Mouse (Mus musculus) heart, postnatal 36 days (tissue): Measurements from ENCODE around the gene Mss51. TPM values are rescaled to one million over a fixed set of nuclear protein-coding genes. Genes with fewer than 3 reads are reported as not detected.

Source experiments
- DNase-seq, 2 experiments: peaks; one replicate each; pipeline ENCODE4 v3.0.0; 2021 to 2022
- intact Hi-C: fragments of 180-260 bp; cut with DNase I; formaldehyde crosslinking; loops from one replicate; pipeline ENCODE4 v1.15.1; 2025
- total RNA-seq, 2 experiments: library from RNA; stranded (reverse); gene quantifications; 2 replicates each; pipeline ENCODE4 v1.2.3; 2021

Gene Mss51
- total RNA-seq, 2 experiments from 2014 or later = 0.41 to 0.58 TPM

DNA sequence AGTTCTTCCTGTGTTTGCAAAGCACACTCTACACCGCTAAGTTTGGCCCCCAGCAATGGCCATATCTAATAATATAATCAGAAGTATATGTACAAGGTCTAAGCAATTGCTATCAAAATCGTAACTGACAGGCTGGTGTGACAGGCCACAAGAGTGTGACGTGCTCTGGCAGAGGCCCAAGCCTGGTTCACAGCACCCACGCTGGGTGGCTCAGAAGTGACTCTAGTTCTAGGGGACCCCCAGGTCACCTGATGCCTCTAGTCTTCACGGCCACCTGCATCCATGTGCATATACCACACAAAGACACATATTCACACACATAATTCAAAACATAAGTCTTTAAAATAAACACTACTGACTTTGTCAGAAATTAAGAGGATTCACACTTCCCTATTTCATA lies 43.8 kb downstream of the Mss51 start:
- DNase-seq = no peak
- intact Hi-C loops = no loop called here

DNA sequence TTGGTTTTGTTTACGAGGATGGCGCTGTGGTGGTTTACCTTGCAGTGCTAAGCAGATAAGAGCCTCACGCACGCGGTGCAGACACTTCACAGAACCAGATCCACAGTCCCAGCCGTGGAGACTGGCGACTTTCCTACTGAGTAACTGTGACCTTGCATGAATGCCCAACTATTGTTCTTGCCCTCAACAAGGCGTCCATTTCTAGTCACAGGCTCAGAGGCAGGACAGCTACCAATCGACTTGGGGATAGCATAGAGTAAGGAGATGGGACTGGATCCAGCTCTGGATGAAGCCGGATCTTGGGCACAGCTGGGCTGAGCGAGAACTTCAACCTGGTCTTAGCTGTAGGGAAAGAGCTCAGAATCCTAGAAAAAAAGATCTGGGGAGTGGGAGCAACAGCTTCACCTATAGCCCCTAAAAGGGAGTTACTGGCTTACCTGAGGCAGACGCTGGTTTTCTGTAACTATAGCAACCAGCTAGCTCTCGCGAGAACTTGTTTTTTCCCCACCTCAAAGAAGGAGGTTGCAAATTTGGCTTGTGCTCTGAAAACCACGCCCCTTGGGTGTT lies 44.9 kb downstream of the Mss51 start, which contains the start of gene Cfap70:
Gene Cfap70, minus strand, starts transcription at position 462 of the 567 bp plus-strand sequence.
- intact Hi-C loops = no loop called here
- DNase-seq = peak; percentile 24 to 26

DNA sequence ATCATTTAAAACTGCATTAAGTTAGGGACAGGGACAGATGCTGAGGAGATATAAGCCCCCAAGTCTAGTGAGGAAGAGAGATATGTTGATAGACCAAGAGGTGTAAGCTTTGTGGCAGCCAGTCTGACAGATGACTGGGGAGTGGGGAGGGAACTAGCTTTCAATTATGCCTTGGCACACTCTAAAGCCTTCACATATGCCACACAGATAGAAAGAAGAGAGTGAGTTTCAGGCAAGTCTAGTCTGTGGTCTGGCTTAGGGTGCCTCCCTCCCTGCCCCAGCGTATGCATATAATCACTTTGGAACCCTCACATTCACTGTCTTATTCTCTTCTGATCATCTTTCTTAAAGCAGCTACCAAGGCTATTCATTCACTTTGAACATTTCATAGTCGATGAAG lies 45.4 kb downstream of the Mss51 start:
- intact Hi-C loops = no loop called here

DNA sequence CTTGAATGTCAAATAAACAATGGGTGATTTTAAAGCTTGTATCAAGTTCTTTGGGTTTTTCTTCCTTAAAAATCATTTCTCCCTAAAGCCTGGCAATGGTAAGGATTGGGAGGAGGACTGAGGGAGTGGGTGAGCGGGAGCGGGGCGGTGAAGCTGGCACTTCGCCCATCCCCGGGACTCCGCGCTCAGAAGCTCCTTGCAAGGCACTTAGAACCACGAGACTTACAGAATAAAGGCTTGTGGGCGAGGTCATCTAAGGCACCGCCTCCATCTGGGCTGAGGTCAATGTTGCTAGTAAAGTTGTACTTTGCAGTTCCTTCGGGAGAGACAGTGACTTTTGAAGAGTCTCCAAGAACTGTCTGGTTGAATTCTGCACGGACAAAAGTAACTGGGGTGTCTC lies 49.5 kb downstream of the Mss51 start:
- intact Hi-C loops = no loop called here
- DNase-seq = no peak

More for the DNA sequence above, 45.4 kb downstream of the Mss51 start:
- DNase-seq = no peak

DNA sequence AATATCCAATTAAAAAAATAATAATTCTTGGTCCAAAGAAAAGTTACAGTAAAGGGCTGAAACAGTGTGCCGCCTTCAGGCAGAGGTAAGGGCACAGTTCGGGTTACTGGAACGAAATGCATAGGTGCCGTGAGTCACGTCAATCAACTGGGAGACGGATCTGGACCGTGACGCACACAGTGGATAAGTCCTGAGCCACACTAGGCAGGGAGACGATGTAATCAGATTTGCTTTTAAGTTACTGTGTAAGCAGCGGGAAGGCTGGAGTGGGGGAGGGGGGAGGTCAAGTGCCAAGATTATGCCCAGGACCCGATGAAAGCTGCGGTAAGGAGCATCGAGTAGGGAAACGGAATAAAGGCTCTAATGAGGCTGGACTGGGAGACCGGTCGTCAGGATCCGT lies 54.4 kb downstream of the Mss51 start:
- intact Hi-C loops = no loop called here
- no peak for DNase-seq

DNA sequence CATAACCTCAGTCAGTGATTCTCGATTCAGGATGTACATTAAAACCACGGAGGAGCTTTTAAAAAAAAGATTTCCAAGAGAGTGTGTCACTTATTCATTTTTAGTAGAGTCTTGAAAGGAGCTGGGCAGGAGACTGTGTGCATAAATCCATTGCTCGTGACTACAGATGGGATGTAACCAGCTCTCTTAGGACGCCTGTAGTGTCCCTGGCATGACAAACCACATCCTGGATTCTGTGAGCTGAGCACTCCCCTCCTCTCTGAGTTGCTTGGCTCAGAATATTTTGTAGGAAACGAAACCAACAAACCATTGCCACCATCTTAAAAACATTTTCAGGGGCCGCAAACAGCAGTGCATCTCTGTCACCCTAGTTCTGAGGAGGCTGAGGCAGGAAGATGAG lies 59.7 kb downstream of the Mss51 start:
- intact Hi-C loops = no loop called here
- no peak for DNase-seq

Other genes with a start within 250 kb of the Mss51 start
- not detected for gene Kcnk16, start 227.7 kb downstream of the Mss51 start, total RNA-seq
- gene Nudt13, start 202.2 kb downstream of the Mss51 start, total RNA-seq = 10 to 100 TPM; 28.3 to 35.8 TPM
- gene Ecd, start 148.8 kb downstream of the Mss51 start, total RNA-seq = 10 to 100 TPM; 34.3 to 35.3 TPM
- 10 to 100 TPM; 29.6 to 35.0 TPM for gene Fam149b, start 148.7 kb downstream of the Mss51 start, total RNA-seq
- gene Dnajc9, start 108.0 kb downstream of the Mss51 start, total RNA-seq = 10 to 100 TPM; 10.7 to 13.8 TPM
- gene Mrps16, start 103.3 kb downstream of the Mss51 start, total RNA-seq = 10 to 100 TPM; 64.9 to 71.7 TPM
- not detected for gene Cfap70, start 44.7 kb downstream of the Mss51 start, total RNA-seq
- 10 to 100 TPM; 52.3 to 55.4 TPM for gene Anxa7, start 16.8 kb downstream of the Mss51 start, total RNA-seq
- gene Ppp3cb, start 49.7 kb upstream of the Mss51 start, total RNA-seq = 10 to 100 TPM; 64.4 to 65.0 TPM
- gene Usp54, start 144.2 kb upstream of the Mss51 start, total RNA-seq = 10 to 100 TPM; 20.9 to 21.1 TPM
- under 1 TPM; 0.92 to 1.00 TPM for gene Myoz1, start 159.6 kb upstream of the Mss51 start, total RNA-seq
- gene Synpo2l, start 171.5 kb upstream of the Mss51 start, total RNA-seq = 100 to 1,000 TPM; 111 to 118 TPM
- 100 to 1,000 TPM in 1 of 2 experiments, 10 to 100 TPM in 1; 97.8 to 104 TPM for gene Sec24c, start 177.4 kb upstream of the Mss51 start, total RNA-seq
- 1 to 10 TPM; 6.6 to 7.1 TPM for gene Fut11, start 198.1 kb upstream of the Mss51 start, total RNA-seq
- gene Chchd1, start 206.1 kb upstream of the Mss51 start, total RNA-seq = 100 to 1,000 TPM; 120 to 123 TPM
- 10 to 100 TPM; 45.4 to 47.8 TPM for gene Zswim8, start 210.7 kb upstream of the Mss51 start, total RNA-seq
- 10 to 100 TPM; 10.6 to 10.8 TPM for gene Ndst2, start 237.7 kb upstream of the Mss51 start, total RNA-seq